Mouse (Mus musculus) left cerebral cortex, postnatal 4 days (tissue): Measurements from ENCODE around the gene Gm49369. TPM values are rescaled to one million over a fixed set of nuclear protein-coding genes. Genes with fewer than 3 reads are reported as not detected.
"Not testable (repeated sequence)": the region's sequence is repeated elsewhere in the genome, so short reads cannot be mapped to it uniquely, and the experiment has no call there.

Experiments used
- DNase-seq: peaks from one replicate; pipeline ENCODE4 v3.0.0-alpha.2; 2022
- intact Hi-C: fragments of 180-260 bp; cut with DNase I; formaldehyde crosslinking; loops from one replicate; pipeline ENCODE4 v1.15.1; 2025
- total RNA-seq, 2 experiments: library from RNA; stranded (reverse); gene quantifications; 2 replicates each; pipeline ENCODE4 v1.2.3; 2021

Gene Gm49369
- total RNA-seq, 2 experiments from 2014 or later: 5.0 TPM; not detected in 1

DNA sequence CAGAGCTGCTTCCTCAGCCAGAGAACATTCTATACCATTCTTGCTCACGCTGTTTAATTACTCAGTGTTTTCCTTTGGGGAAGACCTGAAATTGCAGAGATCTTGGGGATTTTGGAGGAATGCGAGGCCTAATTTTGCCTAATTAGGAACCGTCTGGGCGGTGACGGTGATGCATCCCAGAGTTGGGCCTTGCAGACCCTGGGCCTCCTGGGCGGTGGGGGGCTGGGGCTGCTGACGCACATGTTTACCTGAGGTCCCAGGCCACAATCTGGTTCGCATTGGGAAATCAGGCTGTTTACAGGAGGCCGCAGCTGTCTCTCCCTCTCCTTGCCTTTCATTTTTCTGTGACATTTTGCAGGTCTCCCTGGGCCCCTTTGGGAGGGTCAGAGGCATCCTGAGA, 49.7 kb downstream of the Gm49369 start:
- not testable (repeated sequence) for DNase-seq
- intact Hi-C loops: loop anchor here (5.0 kb wide), 3 partner anchors 105 to 340 kb away; no protein-coding TSS in a partner anchor

GRCm38 (mm10) chr7:142331281-142331680, 51.2 kb downstream of the Gm49369 start:
- no peak for DNase-seq
- intact Hi-C loops: loop anchor here (5.0 kb wide), 3 partner anchors 106 to 341 kb away; no protein-coding TSS in a partner anchor

GRCm38 (mm10) chr7:142330271-142330724, 52.2 kb downstream of the Gm49369 start:
- no peak for DNase-seq
- intact Hi-C loops: loop anchor here (5.0 kb wide), 3 partner anchors 107 to 342 kb away; no protein-coding TSS in a partner anchor

DNA sequence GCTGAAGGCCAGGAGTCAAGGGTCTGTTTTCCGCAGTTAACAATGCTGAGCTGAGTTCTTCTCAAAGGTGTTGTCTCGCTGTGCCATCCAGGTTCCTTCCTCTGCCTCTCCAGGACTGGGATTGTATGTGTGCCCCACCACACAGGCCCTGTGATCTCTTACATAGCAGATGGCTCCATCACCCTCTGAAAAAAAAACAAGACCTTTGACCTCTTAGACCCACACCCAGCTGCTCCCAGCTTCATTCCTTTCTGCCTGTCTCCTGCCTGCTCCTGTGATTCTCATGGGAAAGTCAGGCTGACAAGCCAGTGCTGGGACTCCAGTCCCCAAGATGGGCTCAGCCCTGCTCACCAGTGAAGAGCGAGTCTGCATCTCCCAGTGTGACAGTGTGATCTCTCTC, 54.0 kb downstream of the Gm49369 start:
- DNase-seq: no peak
- intact Hi-C loops: loop anchor here (5.0 kb wide), 1 partner anchor 909 kb away; no protein-coding TSS in a partner anchor

DNA sequence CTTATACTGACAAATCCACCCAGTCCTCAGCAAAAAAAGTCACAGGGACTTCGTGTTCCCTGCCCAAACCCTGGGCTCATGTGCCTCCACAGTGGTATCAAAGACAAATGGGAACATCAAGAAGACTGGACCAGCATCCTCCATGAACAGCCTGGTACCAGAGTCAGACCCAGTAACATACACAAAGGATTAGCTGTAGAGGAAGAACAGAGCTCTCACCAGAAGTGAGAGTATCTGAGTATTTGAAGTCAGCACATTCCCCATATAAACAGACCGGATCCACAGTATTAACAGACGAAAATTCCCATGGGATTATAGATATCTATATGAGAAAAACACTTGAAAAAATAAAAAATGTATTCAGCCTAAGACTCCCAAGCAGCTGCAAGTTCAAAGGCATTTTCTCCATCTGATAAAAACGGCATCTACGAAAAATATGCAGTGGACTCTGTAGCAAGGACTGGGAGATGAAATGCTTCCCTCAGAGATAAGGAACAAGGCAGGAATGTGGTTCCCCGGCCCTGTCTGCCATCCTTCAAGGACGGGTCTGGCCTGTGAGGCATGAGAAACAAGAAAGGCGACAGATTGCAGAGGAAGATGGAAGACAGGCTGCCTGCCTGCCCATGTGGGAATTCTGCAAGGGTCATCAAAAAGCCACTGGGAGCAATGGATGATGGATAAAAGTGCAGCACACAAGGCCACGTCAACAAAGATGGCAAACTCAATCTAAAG, 55.6 kb downstream of the Gm49369 start:
- DNase-seq: no peak
- intact Hi-C loops: loop anchor here (5.0 kb wide), 1 partner anchor 910 kb away; no protein-coding TSS in a partner anchor

GRCm38 (mm10) chr7:142323396-142324117, 58.9 kb downstream of the Gm49369 start:
- DNase-seq: no peak

DNA sequence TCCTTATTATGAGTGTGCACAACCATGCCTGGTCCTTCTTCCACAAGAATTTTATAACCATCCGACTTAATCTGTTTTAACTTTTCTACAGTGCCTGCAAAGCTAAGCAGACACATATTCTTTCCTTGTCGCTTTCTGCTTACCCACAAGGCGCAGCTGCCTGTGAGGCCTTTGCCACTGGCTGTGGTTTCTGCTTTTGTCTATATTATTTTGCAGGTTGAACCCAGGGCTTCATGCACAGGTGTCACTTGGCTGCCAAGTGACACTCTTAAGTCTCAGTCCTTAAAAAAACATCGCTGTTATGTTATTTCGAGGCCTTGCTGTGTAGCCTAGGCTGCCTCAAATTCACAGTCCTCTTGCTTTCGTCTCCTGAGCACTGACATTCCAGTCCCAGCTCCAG, 59.8 kb downstream of the Gm49369 start:
- intact Hi-C loops: no loop called here
- DNase-seq: no peak

More at GRCm38 (mm10) chr7:142323396-142324117, 58.9 kb downstream of the Gm49369 start:
- intact Hi-C loops: no loop called here

- DNase-seq, intact Hi-C loops: not testable (repeated sequence)
Observed at GRCm38 (mm10) chr7:142321637-142322306, 60.7 kb downstream of the Gm49369 start.

Other genes with a start within 250 kb of the Gm49369 start
- gene Gm39115, start 246.6 kb downstream of the Gm49369 start, total RNA-seq: not detected
- gene Gm45337, start 238.1 kb downstream of the Gm49369 start, total RNA-seq: not detected
- not detected for gene Gm29735, start 225.6 kb downstream of the Gm49369 start, total RNA-seq
- gene Gm4553, start 216.9 kb downstream of the Gm49369 start, total RNA-seq: not detected
- gene Krtap5-2, start 206.7 kb downstream of the Gm49369 start, total RNA-seq: not detected
- gene Gm10153, start 192.3 kb downstream of the Gm49369 start, total RNA-seq: not detected
- gene Krtap5-3, start 181.3 kb downstream of the Gm49369 start, total RNA-seq: not detected
- not detected for gene Gm7579, start 170.8 kb downstream of the Gm49369 start, total RNA-seq
- gene Krtap5-5, start 152.7 kb downstream of the Gm49369 start, total RNA-seq: not detected
- not detected for gene Gm40460, start 141.6 kb downstream of the Gm49369 start, total RNA-seq
- not detected for gene Gm2431, start 124.3 kb downstream of the Gm49369 start, total RNA-seq
- not detected for gene Gm4559, start 108.3 kb downstream of the Gm49369 start, total RNA-seq
- not detected for gene Krtap5-1, start 85.5 kb downstream of the Gm49369 start, total RNA-seq
- gene Krtap5-4, start 79.1 kb downstream of the Gm49369 start, total RNA-seq: not detected
- 1 to 10 TPM; 6.3 to 9.4 TPM for gene Ifitm10, start 8.9 kb downstream of the Gm49369 start, total RNA-seq
- gene Ctsd, start 5.4 kb upstream of the Gm49369 start, total RNA-seq: 100 to 1,000 TPM; 133 to 157 TPM
- gene Syt8, start 52.2 kb upstream of the Gm49369 start, total RNA-seq: not detected
- gene Tnni2, start 59.1 kb upstream of the Gm49369 start, total RNA-seq: not detected
- 1 to 10 TPM; 5.5 to 5.7 TPM for gene Lsp1, start 78.1 kb upstream of the Gm49369 start, total RNA-seq
- 1 to 10 TPM in 1 of 2 experiments, not detected in 1; 1.3 TPM for gene Tnnt3, start 116.2 kb upstream of the Gm49369 start, total RNA-seq
- gene Mrpl23, start 150.0 kb upstream of the Gm49369 start, total RNA-seq: 10 to 100 TPM in 1 of 2 experiments, 1 to 10 TPM in 1; 9.4 to 11.5 TPM